Mouse (Mus musculus) lung, embryonic 15.5 days (tissue): ENCODE data around the gene Vash1. TPM values are rescaled to one million over a fixed set of nuclear protein-coding genes. Genes with fewer than 3 reads are reported as not detected.

Source experiments
- ATAC-seq: fragments of 200-750 bp; cut with Nextera tagmentation; 2 replicates; pipeline ENCODE4 v1.8.0; 2017; ENCODE audit warnings: moderate number of reproducible peaks, borderline replicate concordance; ENCODE audit not compliant: low FRiP score, low TSS enrichment; ENCODE audit errors: extremely low read depth
- H3K27ac ChIP-seq: fragments of 300-500 bp; sonication (generic); 2 replicates; pipeline ENCODE4 v1.5.1; 2015; ENCODE audit warnings: moderate library complexity, mild to moderate bottlenecking, inconsistent platforms
- H3K27me3 ChIP-seq: fragments of 300-500 bp; sonication (generic); 2 replicates; pipeline ENCODE4 v1.6.1; 2015; ENCODE audit warnings: inconsistent platforms
- H3K36me3 ChIP-seq: fragments of 300-500 bp; sonication (generic); 2 replicates; pipeline ENCODE4 v1.6.1; 2015; ENCODE audit warnings: inconsistent platforms
- H3K4me1 ChIP-seq: fragments of 300-500 bp; sonication (generic); 2 replicates; pipeline ENCODE4 v1.6.1; 2015; ENCODE audit warnings: inconsistent platforms
- H3K4me2 ChIP-seq: fragments of 300-500 bp; sonication (generic); 2 replicates; pipeline ENCODE4 v1.6.1; 2015; ENCODE audit warnings: inconsistent platforms, mild to moderate bottlenecking, moderate library complexity
- H3K4me3 ChIP-seq: fragments of 300-500 bp; sonication (generic); 2 replicates; pipeline ENCODE4 v1.5.1; 2015; ENCODE audit warnings: mild to moderate bottlenecking, inconsistent platforms
- H3K9ac ChIP-seq: fragments of 300-500 bp; sonication (generic); 2 replicates; pipeline ENCODE4 v1.6.1; 2015; ENCODE audit warnings: inconsistent platforms
- H3K9me3 ChIP-seq: fragments of 300-500 bp; sonication (generic); 2 replicates; pipeline ENCODE4 v1.6.1; 2016; ENCODE audit warnings: inconsistent platforms
- WGBS: fragments of 180-500 bp; shearing (Covaris S2); methylation state at CpG from one replicate; pipeline ENCODE4 v1.1.7; 2015; 5-methylcytosine and 5-hydroxymethylcytosine counted together
- polyA plus RNA-seq: library from polyadenylated mRNA; unstranded; fragments of >200 nt; fragmentation: Nextera tagmentation; extraction: Ambion mirVana; gene quantifications from 2 replicates; pipeline ENCODE4 v1.2.1, GENCODE M21; 2015

Gene Vash1
- polyA plus RNA-seq, 1 experiment from 2014 or later = 13.1 TPM

DNA sequence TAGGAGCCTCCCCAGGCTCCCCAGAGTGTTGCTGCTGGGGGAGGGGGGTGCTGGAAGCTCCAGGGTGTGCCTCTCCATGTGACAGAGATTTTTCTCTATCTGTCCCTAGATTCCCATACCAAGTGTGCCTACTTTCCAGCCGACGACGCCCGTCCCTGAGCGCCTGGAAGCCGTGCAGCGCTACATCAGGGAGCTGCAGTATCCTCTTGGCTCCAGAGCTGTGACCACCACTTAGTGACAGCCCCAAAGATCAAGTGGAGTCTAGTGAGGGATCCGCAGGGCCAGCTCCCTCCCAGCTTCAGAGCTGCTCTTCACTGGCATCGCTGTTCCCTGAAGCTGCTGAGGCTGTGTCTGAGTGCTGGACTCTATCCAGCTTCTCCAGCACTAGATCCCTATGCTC lies 6.8 kb downstream of the Vash1 start:
- Histone ChIP-seq H3K9me3 (no peaks in the 10 kb centered on the region), H3K36me3 (peaks cover 4% of the 10 kb centered on the region; the same call in 1 of the 2 replicates), H3K4me3 (no peak overlapping the region), H3K27me3 (no peaks in the 10 kb centered on the region), H3K9ac (no peak overlapping the region), H3K27ac (no peak overlapping the region), H3K4me2 (no peak overlapping the region), H3K4me1 (peaks cover 26% of the 10 kb centered on the region)
- 67% methylated on average over 9 of the region's 9 CpGs for WGBS
- ATAC-seq = no peak

- Histone ChIP-seq H3K9ac (no peak overlapping the region), H3K4me2 (no peak overlapping the region), H3K27me3 (no peaks in the 10 kb centered on the region), H3K9me3 (no peaks in the 10 kb centered on the region), H3K36me3 (peaks cover 4% of the 10 kb centered on the region; the same call in 1 of the 2 replicates), H3K4me1 (peaks cover 26% of the 10 kb centered on the region), H3K27ac (peak overlapping the region; percentile 74), H3K4me3 (no peak overlapping the region)
- ATAC-seq = no peak
- WGBS = 59% methylated on average over 13 of the region's 13 CpGs
Observed at GRCm38 (mm10) chr12:86686551-86687330, 8.2 kb downstream of the Vash1 start.

DNA sequence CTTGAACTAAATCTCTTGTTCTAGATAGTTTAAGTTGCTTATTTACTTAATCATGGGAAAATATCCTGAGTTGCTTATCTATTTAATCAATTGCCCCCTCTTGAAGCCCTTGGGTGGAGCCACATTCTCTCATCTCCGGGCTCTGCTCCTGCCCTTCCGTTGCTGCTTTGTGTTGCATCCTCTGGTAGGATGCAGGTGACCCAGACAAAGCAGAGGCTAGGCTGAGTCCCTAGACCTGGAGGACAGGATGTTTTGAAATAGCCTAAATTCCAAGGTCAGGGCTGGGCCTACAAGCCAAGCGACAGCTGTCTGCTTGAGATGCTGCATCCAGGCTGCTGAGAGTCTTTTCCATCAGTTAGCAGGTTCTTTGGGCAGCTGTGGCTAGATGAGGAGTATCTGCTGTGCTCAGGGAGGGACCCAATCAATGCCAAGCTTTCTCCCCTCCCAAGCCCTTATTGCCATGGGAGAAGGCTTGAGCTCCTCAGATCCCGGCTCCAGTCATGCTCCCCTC lies 9.0 kb downstream of the Vash1 start:
- Histone ChIP-seq H3K9ac (no peak overlapping the region), H3K27ac (peak overlapping the region; percentile 74), H3K36me3 (peaks cover 4% of the 10 kb centered on the region; the same call in 1 of the 2 replicates), H3K4me2 (no peak overlapping the region), H3K9me3 (no peaks in the 10 kb centered on the region), H3K4me3 (no peak overlapping the region), H3K27me3 (no peaks in the 10 kb centered on the region), H3K4me1 (peaks cover 29% of the 10 kb centered on the region)
- 62% methylated on average over 4 of the region's 4 CpGs for WGBS
- 0 out of 2 replicates have a peak, but pooled peaks have one; percentile 23 for ATAC-seq

GRCm38 (mm10) chr12:86687971-86688573 lies 9.6 kb downstream of the Vash1 start:
- peak; percentile 55 for ATAC-seq
- H3K4me3 ChIP-seq = no peak overlapping the region
- peaks cover 4% of the 10 kb centered on the region; the same call in 1 of the 2 replicates for H3K36me3 ChIP-seq
- H3K9ac ChIP-seq = no peak overlapping the region
- H3K9me3 ChIP-seq = no peaks in the 10 kb centered on the region
- peak overlapping the region; percentile 74 for H3K27ac ChIP-seq
- WGBS = 62% methylated on average over 4 of the region's 4 CpGs
- H3K27me3 ChIP-seq = no peaks in the 10 kb centered on the region
- peaks cover 34% of the 10 kb centered on the region for H3K4me1 ChIP-seq
- H3K4me2 ChIP-seq = no peak overlapping the region

GRCm38 (mm10) chr12:86688917-86689316 lies 10.4 kb downstream of the Vash1 start:
- H3K9ac ChIP-seq = no peak overlapping the region
- ATAC-seq = no peak
- peak overlapping the region; percentile 74; the same call in 1 of the 2 replicates for H3K27ac ChIP-seq
- H3K4me3 ChIP-seq = no peak overlapping the region
- no peak overlapping the region for H3K4me2 ChIP-seq
- no peaks in the 10 kb centered on the region for H3K27me3 ChIP-seq
- no peaks in the 10 kb centered on the region for H3K9me3 ChIP-seq
- H3K4me1 ChIP-seq = peaks cover 38% of the 10 kb centered on the region
- WGBS = 93% methylated on average over 27 of the region's 27 CpGs
- H3K36me3 ChIP-seq = peaks cover 4% of the 10 kb centered on the region; the same call in 1 of the 2 replicates

- Histone ChIP-seq H3K9me3 (no peaks in the 10 kb centered on the region), H3K4me3 (no peak overlapping the region), H3K27me3 (no peaks in the 10 kb centered on the region), H3K36me3 (peaks cover 4% of the 10 kb centered on the region; the same call in 1 of the 2 replicates), H3K4me2 (no peak overlapping the region), H3K9ac (no peak overlapping the region), H3K4me1 (peaks cover 34% of the 10 kb centered on the region), H3K27ac (peak overlapping the region; percentile 19; the same call in 1 of the 2 replicates)
- no peak for ATAC-seq
- 58% methylated on average over 12 of the region's 12 CpGs for WGBS
Observed at GRCm38 (mm10) chr12:86690700-86691485, 12.4 kb downstream of the Vash1 start.

GRCm38 (mm10) chr12:86692471-86693356 lies 14.2 kb downstream of the Vash1 start:
- ATAC-seq = peak; percentile 53
- H3K27ac ChIP-seq = no peak overlapping the region
- H3K4me3 ChIP-seq = no peak overlapping the region
- no peaks in the 10 kb centered on the region for H3K9me3 ChIP-seq
- peaks cover 4% of the 10 kb centered on the region; the same call in 1 of the 2 replicates for H3K36me3 ChIP-seq
- 33% methylated on average over 5 of the region's 5 CpGs for WGBS
- peaks cover 19% of the 10 kb centered on the region for H3K4me1 ChIP-seq
- no peaks in the 10 kb centered on the region for H3K27me3 ChIP-seq
- no peak overlapping the region for H3K9ac ChIP-seq
- no peak overlapping the region for H3K4me2 ChIP-seq

DNA sequence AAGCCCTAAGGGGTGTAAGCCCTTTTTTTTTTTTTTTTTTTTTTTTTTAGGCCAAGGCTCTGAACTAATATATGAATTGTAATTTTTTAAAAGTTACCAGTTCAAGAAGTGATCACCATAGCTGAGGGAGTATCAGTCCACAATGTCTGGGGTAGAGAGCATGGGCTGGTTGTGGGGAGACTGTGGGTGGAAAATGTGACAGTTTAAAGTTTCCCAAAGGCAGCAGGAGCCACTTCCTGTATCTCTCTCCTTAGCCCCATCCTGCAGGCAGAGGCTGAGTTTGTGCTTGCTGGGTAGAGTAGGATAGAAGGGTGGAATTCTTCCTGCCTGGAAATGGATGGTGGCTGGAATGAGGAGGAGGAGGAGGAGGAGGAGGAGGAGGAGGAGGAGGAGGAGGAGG lies 14.9 kb downstream of the Vash1 start:
- ATAC-seq = no peak
- Histone ChIP-seq H3K4me3 (no peak overlapping the region), H3K27ac (no peak overlapping the region), H3K4me1 (peaks cover 25% of the 10 kb centered on the region), H3K27me3 (no peaks in the 10 kb centered on the region), H3K9ac (no peak overlapping the region), H3K4me2 (no peak overlapping the region), H3K9me3 (no peaks in the 10 kb centered on the region), H3K36me3 (peaks cover 4% of the 10 kb centered on the region; the same call in 1 of the 2 replicates)

GRCm38 (mm10) chr12:86694441-86694840 lies 15.9 kb downstream of the Vash1 start:
- H3K27me3 ChIP-seq = no peaks in the 10 kb centered on the region
- H3K9ac ChIP-seq = no peak overlapping the region
- no peaks in the 10 kb centered on the region for H3K9me3 ChIP-seq
- H3K4me1 ChIP-seq = peaks cover 36% of the 10 kb centered on the region
- WGBS = 92% methylated on average over 1 of the region's 1 CpGs
- no peak overlapping the region for H3K27ac ChIP-seq
- ATAC-seq = no peak
- no peak overlapping the region for H3K4me2 ChIP-seq
- H3K36me3 ChIP-seq = no peaks in the 10 kb centered on the region
- no peak overlapping the region for H3K4me3 ChIP-seq

DNA sequence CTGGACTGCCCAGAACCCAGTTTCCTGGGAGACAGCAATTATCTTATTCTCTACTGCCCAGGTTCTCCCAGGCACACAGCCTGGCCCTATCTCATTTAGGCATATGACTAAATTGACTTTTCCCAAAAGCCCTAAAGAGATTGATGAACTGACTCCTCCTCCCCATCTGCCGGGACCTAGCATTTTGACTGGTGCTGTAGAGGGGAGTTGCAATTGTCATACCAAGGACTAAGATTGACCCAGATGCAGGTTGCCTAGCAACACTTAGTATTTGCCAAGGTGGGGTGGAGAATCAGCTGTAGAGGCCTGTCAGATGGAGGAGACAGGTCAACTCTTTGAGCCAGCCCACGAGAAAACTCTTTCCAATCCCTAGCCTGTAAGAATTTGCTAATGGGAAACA lies 19.5 kb downstream of the Vash1 start:
- 49% methylated on average over 2 of the region's 2 CpGs for WGBS
- Histone ChIP-seq H3K4me1 (peaks cover 36% of the 10 kb centered on the region), H3K4me3 (no peak overlapping the region), H3K9me3 (no peaks in the 10 kb centered on the region), H3K27ac (no peak overlapping the region), H3K27me3 (no peaks in the 10 kb centered on the region), H3K9ac (no peak overlapping the region), H3K4me2 (no peak overlapping the region), H3K36me3 (no peaks in the 10 kb centered on the region)
- ATAC-seq = no peak

DNA sequence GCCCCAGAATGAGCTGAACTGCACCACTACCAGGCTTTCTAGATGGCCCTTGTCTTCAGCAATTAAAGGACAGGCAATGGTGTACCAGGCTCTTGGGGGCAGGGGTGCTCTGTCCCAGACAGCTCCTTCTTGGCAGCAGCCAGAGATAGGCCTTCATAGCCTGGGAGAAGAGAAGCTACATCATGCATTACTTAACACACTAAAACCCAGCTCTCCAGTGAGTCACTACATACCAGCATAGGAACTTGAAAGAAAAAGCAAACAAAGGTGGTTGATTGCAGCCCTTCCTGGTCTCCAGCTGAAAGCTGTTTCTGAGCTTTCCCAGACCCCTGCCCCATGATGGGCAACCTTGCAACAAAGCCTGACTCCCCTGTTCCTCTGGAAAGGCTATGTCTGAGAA lies 20.0 kb downstream of the Vash1 start:
- Histone ChIP-seq H3K9ac (no peak overlapping the region), H3K9me3 (no peaks in the 10 kb centered on the region), H3K27ac (peak overlapping the region; percentile 64), H3K36me3 (no peaks in the 10 kb centered on the region), H3K27me3 (no peaks in the 10 kb centered on the region), H3K4me3 (no peak overlapping the region), H3K4me2 (no peak overlapping the region), H3K4me1 (peaks cover 31% of the 10 kb centered on the region)
- peak; percentile 29; the same call in 1 of the 2 replicates for ATAC-seq
